Mouse (Mus musculus): Measurements from ENCODE around the gene Zfp446. TPM values are rescaled to one million over a fixed set of nuclear protein-coding genes. Genes with fewer than 3 reads are reported as not detected.

The Zfp446 gene
- total and polyA plus RNA-seq, 2 experiments from 2014 or later, result 8.2 to 13.0 TPM

- Histone ChIP-seq H3K4me3 (ENCODE audit: low read depth, low read length) (peak overlapping the region; percentile 89), H3K9ac (peak overlapping the region; percentile 82), H3K27me3 (ENCODE audit: insufficient read depth, low read length) (no peaks in the 10 kb centered on the region), H3K4me1 (ENCODE audit: insufficient read depth) (peaks cover 11% of the 10 kb centered on the region), H3K36me3 (ENCODE audit: insufficient read depth) (peaks cover 31% of the 10 kb centered on the region), H3K4me2 (ENCODE audit: low read depth) (peak overlapping the region; percentile 95), H3K27ac (ENCODE audit: low read depth, low read length) (peak overlapping the region; percentile 99), H3K9me3 (ENCODE audit: low read length) (no peaks in the 10 kb centered on the region)
- peak; percentile 50 for TF ChIP-seq CTCF (IDR thresholded peaks at IDR 0.05; ENCODE audit: low read depth)
- peak; percentile 98 for DNase-seq
- WGBS, result 3% methylated on average over 92 of the region's 95 CpGs
- ATAC-seq, result peak; percentile 92
Measured at GRCm38 (mm10) chr7:13023928-13024731, 46.5 kb downstream of the Zfp446 start.

- peak; percentile 55 for ATAC-seq
- Histone ChIP-seq H3K27ac (ENCODE audit: low read depth, low read length) (peak overlapping the region; percentile 99), H3K9me3 (ENCODE audit: low read length) (no peaks in the 10 kb centered on the region), H3K27me3 (ENCODE audit: insufficient read depth, low read length) (no peaks in the 10 kb centered on the region), H3K4me3 (ENCODE audit: low read depth, low read length) (peak overlapping the region; percentile 89), H3K36me3 (ENCODE audit: insufficient read depth) (peaks cover 38% of the 10 kb centered on the region), H3K9ac (peak overlapping the region; percentile 82), H3K4me1 (ENCODE audit: insufficient read depth) (peaks cover 11% of the 10 kb centered on the region), H3K4me2 (ENCODE audit: low read depth) (peak overlapping the region; percentile 95)
- DNase-seq, result peak; percentile 84
- 2% methylated on average over 44 of the region's 44 CpGs for WGBS
- TF ChIP-seq CTCF (IDR thresholded peaks at IDR 0.05; ENCODE audit: low read depth), result peak; percentile 56
Measured at GRCm38 (mm10) chr7:13024805-13025204, 47.2 kb downstream of the Zfp446 start.

GRCm38 (mm10) chr7:13025511-13026112 is 48.0 kb downstream of the Zfp446 start:
- H3K9ac ChIP-seq, result peak overlapping the region; percentile 82
- H3K27ac ChIP-seq (ENCODE audit: low read depth, low read length), result peak overlapping the region; percentile 99
- H3K4me1 ChIP-seq (ENCODE audit: insufficient read depth), result peaks cover 11% of the 10 kb centered on the region
- no peaks in the 10 kb centered on the region for H3K27me3 ChIP-seq (ENCODE audit: insufficient read depth, low read length)
- H3K36me3 ChIP-seq (ENCODE audit: insufficient read depth), result peaks cover 46% of the 10 kb centered on the region
- H3K4me2 ChIP-seq (ENCODE audit: low read depth), result peak overlapping the region; percentile 95
- WGBS, result 29% methylated on average over 4 of the region's 4 CpGs
- H3K4me3 ChIP-seq (ENCODE audit: low read depth, low read length), result peak overlapping the region; percentile 89
- no peak for ATAC-seq
- no peaks in the 10 kb centered on the region for H3K9me3 ChIP-seq (ENCODE audit: low read length)
- DNase-seq, result no peak
- no peak for TF ChIP-seq CTCF (IDR thresholded peaks at IDR 0.05; ENCODE audit: low read depth)

- H3K4me2 ChIP-seq (ENCODE audit: low read depth), result no peak overlapping the region
- WGBS, result 89% methylated on average over 4 of the region's 4 CpGs
- no peak overlapping the region for H3K4me3 ChIP-seq (ENCODE audit: low read depth, low read length)
- peaks cover 15% of the 10 kb centered on the region for H3K4me1 ChIP-seq (ENCODE audit: insufficient read depth)
- DNase-seq, result no peak
- no peak for ATAC-seq
- no peak for TF ChIP-seq CTCF (IDR thresholded peaks at IDR 0.05; ENCODE audit: low read depth)
- no peak overlapping the region for H3K27ac ChIP-seq (ENCODE audit: low read depth, low read length)
- peaks cover 71% of the 10 kb centered on the region for H3K36me3 ChIP-seq (ENCODE audit: insufficient read depth)
- no peak overlapping the region for H3K9ac ChIP-seq
- no peaks in the 10 kb centered on the region for H3K9me3 ChIP-seq (ENCODE audit: low read length)
- no peaks in the 10 kb centered on the region for H3K27me3 ChIP-seq (ENCODE audit: insufficient read depth, low read length)
Measured at GRCm38 (mm10) chr7:13028986-13029385, 51.3 kb downstream of the Zfp446 start.

- Histone ChIP-seq H3K27ac (ENCODE audit: low read depth, low read length) (no peak overlapping the region), H3K9ac (no peak overlapping the region), H3K27me3 (ENCODE audit: insufficient read depth, low read length) (no peaks in the 10 kb centered on the region), H3K4me2 (ENCODE audit: low read depth) (no peak overlapping the region), H3K9me3 (ENCODE audit: low read length) (no peaks in the 10 kb centered on the region), H3K4me1 (ENCODE audit: insufficient read depth) (peaks cover 10% of the 10 kb centered on the region; the same call in 1 of the 2 replicates), H3K4me3 (ENCODE audit: low read depth, low read length) (no peak overlapping the region), H3K36me3 (ENCODE audit: insufficient read depth) (peaks cover 83% of the 10 kb centered on the region)
- DNase-seq (no peak), ATAC-seq (no peak)
- 67% methylated on average over 5 of the region's 5 CpGs for WGBS
- TF ChIP-seq CTCF (IDR thresholded peaks at IDR 0.05; ENCODE audit: low read depth), result peak; percentile 57
Measured at GRCm38 (mm10) chr7:13031069-13031468, 53.4 kb downstream of the Zfp446 start.

- Histone ChIP-seq H3K4me3 (ENCODE audit: low read depth, low read length) (no peak overlapping the region), H3K9me3 (ENCODE audit: low read length) (no peaks in the 10 kb centered on the region), H3K4me1 (ENCODE audit: insufficient read depth) (peaks cover 17% of the 10 kb centered on the region), H3K9ac (no peak overlapping the region), H3K36me3 (ENCODE audit: insufficient read depth) (peaks cover 79% of the 10 kb centered on the region), H3K4me2 (ENCODE audit: low read depth) (no peak overlapping the region), H3K27me3 (ENCODE audit: insufficient read depth, low read length) (no peaks in the 10 kb centered on the region), H3K27ac (ENCODE audit: low read depth, low read length) (no peak overlapping the region)
- 85% methylated on average over 2 of the region's 2 CpGs for WGBS
- DNase-seq, result no peak
- no peak for TF ChIP-seq CTCF (IDR thresholded peaks at IDR 0.05; ENCODE audit: low read depth)
- no peak for ATAC-seq
Measured at GRCm38 (mm10) chr7:13031983-13032382, 54.3 kb downstream of the Zfp446 start.

- no peak for TF ChIP-seq CTCF (IDR thresholded peaks at IDR 0.05; ENCODE audit: low read depth)
- Histone ChIP-seq H3K4me1 (ENCODE audit: insufficient read depth) (peaks cover 17% of the 10 kb centered on the region), H3K4me3 (ENCODE audit: low read depth, low read length) (no peak overlapping the region), H3K4me2 (ENCODE audit: low read depth) (no peak overlapping the region), H3K9ac (no peak overlapping the region), H3K27ac (ENCODE audit: low read depth, low read length) (no peak overlapping the region), H3K27me3 (ENCODE audit: insufficient read depth, low read length) (no peaks in the 10 kb centered on the region), H3K36me3 (ENCODE audit: insufficient read depth) (peaks cover 74% of the 10 kb centered on the region), H3K9me3 (ENCODE audit: low read length) (no peaks in the 10 kb centered on the region)
- DNase-seq (no peak), ATAC-seq (no peak)
- WGBS, result 93% methylated on average over 7 of the region's 7 CpGs
Measured at GRCm38 (mm10) chr7:13032541-13032940, 54.9 kb downstream of the Zfp446 start.

Data from forebrain, postnatal 0 days (tissue).